Mouse (Mus musculus): ENCODE data around the gene Gsdma3.
"Not testable (repeated sequence)": the region's sequence is repeated elsewhere in the genome, so short reads cannot be mapped to it uniquely, and the experiment has no call there.

Gsdma3 gene

GRCm38 (mm10) chr11:98595955-98596354 lies 30.2 kb upstream of the Gsdma3 start:
- no peak for DNase-seq (ENCODE audit: low spot score in 2 of 2)

DNA sequence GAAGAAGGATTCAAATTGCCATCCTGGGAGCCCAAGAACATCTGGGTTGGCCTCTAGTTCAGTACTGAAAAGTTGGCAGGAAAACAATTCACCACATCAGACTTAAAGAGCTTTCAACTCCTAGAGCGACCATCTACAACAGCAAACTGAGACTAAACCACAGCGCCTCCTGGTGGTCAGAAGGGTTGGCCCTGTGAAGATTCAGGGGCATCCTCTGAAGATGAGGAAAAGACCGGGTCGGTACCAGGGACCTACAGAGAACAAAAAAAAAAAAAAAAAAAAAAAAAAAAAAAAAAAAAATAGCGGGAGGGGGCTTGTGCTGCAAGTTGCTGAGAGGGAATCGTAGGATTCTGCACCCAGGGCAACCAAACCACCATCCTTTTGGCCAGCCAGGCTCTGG lies 28.8 kb upstream of the Gsdma3 start:
- no peak for DNase-seq (ENCODE audit: low spot score in 2 of 2)

DNA sequence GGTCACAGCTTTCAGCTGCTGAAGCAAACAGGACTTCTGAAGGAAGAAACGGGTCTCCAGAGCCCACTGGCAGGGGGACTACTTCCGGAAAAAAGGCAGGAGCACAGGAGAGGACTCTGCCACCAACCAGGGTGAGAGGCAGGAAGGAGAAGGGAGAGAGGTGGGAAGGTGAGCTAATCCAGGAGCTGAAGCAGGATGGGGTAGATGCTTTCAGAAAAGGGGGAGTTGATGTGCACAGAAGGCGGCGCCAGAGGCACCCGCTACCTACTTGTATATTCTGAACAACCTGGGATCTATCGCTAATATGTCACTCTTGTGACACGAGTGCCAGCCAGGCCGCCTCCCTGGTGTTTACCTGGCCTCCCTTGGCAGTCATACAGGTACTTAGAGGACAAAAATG lies 28.2 kb upstream of the Gsdma3 start, which contains the start of gene Lrrc3c:
Lrrc3c (plus strand) TSS at position 301 of the 400 bp plus-strand sequence.
- no peak for DNase-seq (ENCODE audit: low spot score in 2 of 2)

DNA sequence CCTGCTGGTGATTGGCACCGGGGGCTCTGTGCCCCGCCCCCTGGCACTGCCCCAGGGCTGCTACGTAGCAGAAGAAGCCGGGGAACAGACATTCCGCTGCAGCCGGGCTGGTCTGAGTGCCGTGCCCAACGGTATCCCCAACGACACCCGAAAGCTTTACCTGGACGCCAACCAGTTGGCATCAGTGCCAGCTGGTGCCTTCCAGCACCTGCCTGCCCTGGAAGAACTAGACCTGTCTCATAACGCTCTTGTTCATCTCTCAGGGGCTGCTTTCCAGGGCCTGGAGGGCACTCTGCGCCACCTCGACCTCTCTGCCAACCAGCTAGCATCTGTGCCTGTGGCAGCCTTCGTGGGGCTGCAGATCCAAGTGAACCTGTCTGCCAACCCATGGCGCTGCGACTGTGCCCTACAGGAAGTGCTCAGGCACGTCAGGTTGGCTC lies 27.3 kb upstream of the Gsdma3 start:
- DNase-seq (ENCODE audit: low spot score in 2 of 2) = no peak

DNA sequence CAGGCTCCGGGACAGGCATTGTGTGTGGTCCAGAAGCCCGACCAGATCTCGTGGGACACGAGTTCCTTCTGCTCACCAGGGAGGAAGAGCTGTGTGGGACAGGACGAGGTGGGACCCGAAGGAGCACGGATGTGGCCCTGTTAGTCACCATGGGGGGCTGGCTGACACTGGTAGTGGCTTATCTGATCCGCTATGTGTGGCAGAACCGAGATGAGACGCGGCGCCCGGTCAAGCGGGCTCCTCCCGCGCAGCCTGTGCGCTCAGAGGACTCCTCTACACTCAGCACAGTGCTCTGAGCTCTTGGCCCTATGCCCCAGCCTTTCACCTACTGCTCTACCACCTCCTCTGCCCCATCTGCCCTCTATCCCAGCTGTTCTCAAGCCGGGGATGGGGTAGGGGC lies 26.9 kb upstream of the Gsdma3 start:
- no peak for DNase-seq (ENCODE audit: low spot score in 2 of 2)

DNA sequence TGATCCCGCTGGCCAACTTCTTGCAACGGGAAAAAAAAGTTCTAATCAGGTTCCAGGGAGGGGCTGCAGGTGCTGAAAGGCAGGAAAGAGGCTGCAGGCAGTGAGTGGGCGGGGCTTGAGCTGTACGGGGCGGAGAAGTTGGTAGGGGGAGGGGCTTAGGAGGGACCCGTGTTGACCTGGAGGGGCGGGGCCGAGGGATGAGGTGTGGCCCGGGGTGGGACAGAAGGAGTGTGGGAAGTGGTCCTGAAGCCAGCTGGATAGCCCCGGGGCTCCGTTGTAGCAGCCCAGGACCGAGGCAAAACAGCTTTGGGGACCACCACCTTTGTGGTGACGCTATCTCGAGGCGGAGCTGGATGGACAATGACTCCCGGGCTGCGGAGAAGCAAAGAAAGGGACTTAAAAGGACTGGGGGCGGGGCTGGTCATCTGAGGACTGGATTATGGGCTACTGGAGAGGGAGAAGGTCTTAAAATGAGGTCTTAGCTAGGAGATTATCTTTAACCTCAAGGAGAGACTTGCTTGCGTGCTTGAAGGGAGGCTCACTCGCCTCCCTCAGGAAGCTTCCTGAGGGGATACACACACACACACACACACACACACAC lies 24.0 kb upstream of the Gsdma3 start:
- DNase-seq (ENCODE audit: low spot score in 2 of 2) = no peak

GRCm38 (mm10) chr11:98603953-98604352 lies 22.2 kb upstream of the Gsdma3 start:
- no peak for DNase-seq (ENCODE audit: low spot score in 2 of 2)

- not testable (repeated sequence) for DNase-seq (ENCODE audit: low spot score in 2 of 2)
Measured at GRCm38 (mm10) chr11:98604911-98605310, 21.2 kb upstream of the Gsdma3 start.

DNA sequence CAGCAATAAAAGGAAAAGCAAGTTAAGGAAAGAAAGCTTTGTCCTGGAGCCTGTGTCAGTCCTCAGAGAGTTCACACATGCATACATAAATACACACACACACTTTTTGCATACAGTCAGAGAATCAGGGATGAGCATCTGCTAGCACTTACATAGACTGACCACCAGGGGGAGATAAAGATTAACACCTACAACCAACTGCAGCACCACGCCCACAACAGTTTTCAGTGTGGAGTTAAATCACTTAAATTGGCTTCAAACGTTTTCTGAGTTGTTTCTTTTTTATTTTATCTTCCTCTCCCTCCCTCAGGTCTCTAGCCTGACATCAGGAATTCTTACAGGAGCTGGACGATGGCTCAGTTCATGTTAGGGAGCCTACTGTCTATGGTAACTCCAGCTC lies 19.4 kb upstream of the Gsdma3 start:
- peak; percentile 25 to 46 for DNase-seq (ENCODE audit: low spot score in 2 of 2)

DNA sequence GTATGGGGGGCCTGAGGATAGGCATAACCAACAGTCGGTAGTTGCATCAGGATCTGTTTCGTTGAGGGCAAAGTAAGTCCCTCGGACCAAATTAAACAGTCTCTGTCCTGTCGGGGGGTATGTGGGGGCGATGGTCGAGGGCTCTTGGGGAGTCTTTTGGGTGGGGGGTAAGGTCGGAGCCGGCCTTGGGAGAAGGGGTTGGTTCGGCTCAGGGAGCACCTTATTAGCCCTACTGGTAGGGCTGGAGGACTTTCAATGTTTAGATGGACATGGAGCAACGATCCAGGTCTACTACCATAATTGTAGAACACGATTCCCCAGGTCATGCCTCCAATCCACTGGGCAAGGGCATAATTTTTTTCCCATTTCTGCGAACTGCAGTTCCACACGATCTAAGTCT lies 5.4 kb upstream of the Gsdma3 start:
- no peak for DNase-seq (ENCODE audit: low spot score in 2 of 2)

GRCm38 (mm10) chr11:98623981-98624380 lies 2.2 kb upstream of the Gsdma3 start:
- not testable (repeated sequence) for DNase-seq (ENCODE audit: low spot score in 2 of 2)

GRCm38 (mm10) chr11:98624381-98624780 lies 1.8 kb upstream of the Gsdma3 start:
- DNase-seq (ENCODE audit: low spot score in 2 of 2) = not testable (repeated sequence)

- no peak for DNase-seq (ENCODE audit: low spot score in 2 of 2)
Measured at GRCm38 (mm10) chr11:98628706-98629105, 2.5 kb downstream of the Gsdma3 start.

DNA sequence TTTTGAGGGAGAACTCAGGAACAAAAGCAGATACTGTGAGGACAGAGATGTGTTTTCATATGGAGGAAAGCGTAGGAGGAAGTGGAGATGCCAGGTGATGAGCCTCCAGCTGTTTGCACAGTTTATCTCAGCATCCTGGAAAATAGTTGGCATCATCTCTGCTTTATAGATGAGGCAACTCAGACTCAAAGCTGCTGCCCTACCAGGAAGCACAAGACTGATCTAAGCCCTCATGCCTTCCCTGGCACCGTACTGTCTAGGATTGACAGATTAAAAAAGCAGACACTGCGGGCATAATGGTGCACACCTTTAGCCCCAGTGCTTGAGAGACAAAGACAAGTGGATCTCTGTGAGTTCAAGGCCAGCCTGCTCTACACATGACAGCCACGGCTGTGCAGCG lies 4.5 kb downstream of the Gsdma3 start:
- no peak for DNase-seq (ENCODE audit: low spot score in 2 of 2)

DNA sequence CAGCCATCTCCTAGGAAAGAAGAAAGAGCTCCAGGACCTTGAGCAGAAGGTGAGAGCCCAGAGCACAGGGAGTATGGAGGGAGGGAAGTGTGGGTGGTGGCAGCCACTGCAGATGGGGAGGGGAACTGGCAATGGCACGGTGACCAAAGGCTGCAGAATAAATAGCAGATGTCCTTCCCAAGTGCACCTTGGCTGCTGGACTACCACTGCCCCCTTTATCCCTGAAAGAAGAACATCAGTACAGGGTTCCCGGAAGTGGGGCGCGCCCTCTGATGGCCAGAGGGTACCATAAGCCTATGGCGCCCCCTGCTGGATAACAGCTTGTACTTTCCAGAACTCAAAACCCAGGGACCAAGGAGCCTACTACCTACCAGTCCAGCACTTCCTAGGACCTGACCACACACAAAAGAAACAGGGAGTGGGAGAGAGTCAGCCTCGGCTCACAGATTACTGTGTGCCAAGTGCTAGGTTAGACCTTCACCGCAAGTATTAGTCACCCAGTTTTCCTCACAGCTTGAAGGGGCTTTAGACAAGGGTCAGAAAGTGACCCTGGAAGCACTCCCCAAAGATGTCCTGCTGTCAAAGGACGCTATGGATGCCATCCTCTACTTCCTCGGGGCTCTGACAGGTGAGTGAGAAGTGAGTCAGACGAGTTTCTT lies 9.3 kb downstream of the Gsdma3 start:
- DNase-seq (ENCODE audit: low spot score in 2 of 2) = not testable (repeated sequence)

DNA sequence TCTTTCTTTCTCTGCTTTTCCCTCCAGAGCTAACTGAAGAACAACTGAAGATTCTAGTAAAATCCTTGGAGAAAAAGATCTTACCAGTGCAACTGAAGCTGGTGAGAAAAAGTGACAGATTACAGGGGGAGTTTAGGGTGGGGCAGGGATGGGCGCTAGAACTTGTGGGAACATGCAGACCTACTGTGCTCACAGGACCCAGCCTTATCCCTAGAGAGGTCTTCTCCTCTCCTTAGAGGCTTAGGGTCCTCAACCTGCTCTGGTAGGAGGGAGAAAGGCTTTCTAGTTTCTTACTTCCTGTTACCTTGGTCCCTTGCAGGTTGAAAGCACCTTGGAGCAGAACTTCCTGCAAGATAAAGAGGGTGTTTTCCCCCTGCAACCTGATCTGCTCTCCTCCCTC lies 11.3 kb downstream of the Gsdma3 start:
- DNase-seq (ENCODE audit: low spot score in 2 of 2) = no peak

GRCm38 (mm10) chr11:98640091-98640490 lies 13.9 kb downstream of the Gsdma3 start:
- DNase-seq (ENCODE audit: low spot score in 2 of 2) = no peak

DNA sequence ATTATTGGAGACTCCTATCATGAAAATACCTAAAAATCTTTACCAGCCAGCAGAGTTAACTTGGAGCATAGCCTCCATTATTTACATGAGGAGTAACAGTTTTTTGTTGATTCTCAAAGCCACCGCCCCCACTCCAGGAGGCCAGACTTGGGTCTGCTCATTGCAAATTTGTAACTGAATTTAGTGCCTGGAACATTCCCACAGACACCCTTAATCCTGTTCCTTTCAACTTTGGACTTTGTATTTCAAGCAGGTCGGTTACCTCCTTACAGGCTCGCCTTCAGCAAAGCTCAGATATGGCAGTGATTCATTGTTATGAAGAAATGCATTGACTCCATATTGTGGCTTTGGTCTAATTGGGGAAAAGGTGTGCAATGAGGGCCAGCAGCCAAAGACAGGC lies 18.6 kb downstream of the Gsdma3 start:
- no peak for DNase-seq (ENCODE audit: low spot score in 2 of 2)

- no peak for DNase-seq (ENCODE audit: low spot score in 2 of 2)
Measured at GRCm38 (mm10) chr11:98645946-98646345, 19.8 kb downstream of the Gsdma3 start.

DNA sequence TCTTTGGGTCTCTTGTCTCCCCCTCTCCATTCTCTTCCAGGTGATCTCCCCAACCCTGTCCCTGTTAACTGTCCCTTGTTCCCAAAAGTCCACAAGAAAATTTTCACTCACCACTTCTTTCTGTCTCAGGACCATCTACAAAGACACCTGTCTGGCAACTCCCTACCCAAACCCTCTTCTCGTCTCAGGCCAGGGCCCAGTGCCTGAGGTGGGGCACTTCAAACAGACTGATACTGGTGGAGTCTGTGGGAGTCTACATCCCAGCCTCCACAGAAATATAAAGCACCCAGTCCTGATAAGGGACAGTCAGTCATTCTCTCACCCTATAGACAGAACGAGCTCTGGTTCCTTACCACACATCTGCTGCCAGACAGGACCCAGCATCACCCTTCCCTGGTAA lies 20.3 kb downstream of the Gsdma3 start, which contains the start of gene Gsdma2:
Gsdma2 (plus strand) TSS at position 301 of the 400 bp plus-strand sequence.
- no peak for DNase-seq (ENCODE audit: low spot score in 2 of 2)

- peak in 1 of 2 experiments; percentile 25 for DNase-seq (ENCODE audit: low spot score in 2 of 2)
Measured at GRCm38 (mm10) chr11:98655076-98655475, 28.9 kb downstream of the Gsdma3 start.

- DNase-seq (ENCODE audit: low spot score in 2 of 2) = peak; percentile 43 to 46
Measured at GRCm38 (mm10) chr11:98660517-98660916, 34.4 kb downstream of the Gsdma3 start.

DNA sequence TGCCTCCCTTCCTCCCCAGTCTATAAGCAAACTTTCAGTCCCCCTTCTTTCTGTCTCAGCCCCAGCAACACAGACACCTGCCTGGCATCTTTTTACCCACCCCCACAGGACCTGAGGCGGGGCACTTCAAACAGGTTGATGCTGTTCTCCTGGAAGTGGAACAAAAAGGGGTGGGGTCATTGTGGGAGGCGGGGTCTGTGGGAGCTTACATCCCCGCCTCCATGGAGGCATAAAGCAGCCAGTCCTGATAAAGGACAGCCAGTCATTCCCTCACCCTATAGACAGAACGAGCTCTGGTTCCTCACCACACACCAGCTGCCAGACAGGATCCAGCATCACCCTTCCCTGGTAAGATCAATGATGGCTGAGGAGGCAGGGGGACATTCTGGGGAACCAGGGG lies 37.9 kb downstream of the Gsdma3 start, which contains the start of gene Gsdma:
Gsdma (plus strand) TSS at position 261 of the 400 bp plus-strand sequence.
- no peak for DNase-seq (ENCODE audit: low spot score in 2 of 2)

Measured in right cerebral cortex, adult 2 months (tissue).